Mouse (Mus musculus): ENCODE data around the gene Arhgap10. TPM values are rescaled to one million over a fixed set of nuclear protein-coding genes. Genes with fewer than 3 reads are reported as not detected.

Gene Arhgap10
- total and polyA plus RNA-seq, 3 experiments, result 2.7 to 5.9 (median 4.8) TPM

- dilution Hi-C loops (cut with MboI; ENCODE audit: extremely low pct_ligation_motif_present, extremely low pct_unique_long_range_greater_than_20kb, low sequenced_read_pairs), result no loop called here
These were observed 166.4 kb downstream of the Arhgap10 start for GRCm38 (mm10) chr8:77351177-77351860.

GRCm38 (mm10) chr8:77350121-77350777 is 167.5 kb downstream of the Arhgap10 start:
- Histone ChIP-seq H3K27me3 (replicated peaks) (no peaks in the 10 kb centered on the region), H3K36me3 (replicated peaks in 1 of 2; ENCODE audit: control insufficient read depth in 1 of 2, insufficient read depth in 1 of 2, low read length in 1 of 2) (peaks cover 0 to 4% of the 10 kb centered on the region in 2 experiments), H3K79me2 (replicated peaks; ENCODE audit: control insufficient read depth, extremely low read depth, insufficient read depth, poor library complexity, severe bottlenecking) (no peaks in the 10 kb centered on the region), H3K9me3 (replicated peaks; ENCODE audit: low read length) (no peaks in the 10 kb centered on the region), H3K4me1 (ENCODE audit: control insufficient read depth in 1 of 2, insufficient read depth in 2 of 2) (peaks cover 0 to 12% of the 10 kb centered on the region in 2 experiments; a peak in 1 of 4 replicates), H3K9ac (ENCODE audit: insufficient read depth, low read depth) (no peak overlapping the region), H3K4me3 (replicated peaks in 1 of 3; ENCODE audit: low read depth in 2 of 3, low read length in 2 of 3, poor library complexity in 1 of 3) (no peak overlapping the region), H3K4me2 (ENCODE audit: insufficient read depth, low read depth, poor library complexity, severe bottlenecking) (no peak overlapping the region), H3K27ac (ENCODE audit: insufficient read depth, low read depth) (no peak overlapping the region)
- TF ChIP-seq ZMIZ1 (IDR thresholded peaks at IDR 0.05; ENCODE audit: low read depth, low read length) (no peak), UBTF (IDR thresholded peaks at IDR 0.05; ENCODE audit: low read depth, low read length) (no peak), SIN3A (IDR thresholded peaks at IDR 0.05; ENCODE audit: low read length) (no peak), E2F4 (IDR thresholded peaks at IDR 0.05; ENCODE audit: insufficient replicate concordance, low read depth, low read length) (no peak), TCF12 (IDR thresholded peaks at IDR 0.05; ENCODE audit: low read depth, low read length) (no peak), EP300 (IDR thresholded peaks at IDR 0.05; ENCODE audit: low read length) (no peak), BHLHE40 (IDR thresholded peaks at IDR 0.05; ENCODE audit: low read depth, low read length) (no peak), HCFC1 (IDR thresholded peaks at IDR 0.05; ENCODE audit: low read depth, low read length) (no peak), USF1 (IDR thresholded peaks at IDR 0.05; ENCODE audit: low read depth, low read length) (no peak), JUND (conservative IDR thresholded peaks at IDR 0.05; ENCODE audit: low read depth, low read length) (no peak), POLR2A (IDR thresholded peaks at IDR 0.05; ENCODE audit: low read depth, low read length) (no peak), KAT2A (IDR thresholded peaks at IDR 0.05; ENCODE audit: insufficient replicate concordance, low read length) (no peak)
- dilution Hi-C loops (cut with MboI; ENCODE audit: extremely low pct_ligation_motif_present, extremely low pct_unique_long_range_greater_than_20kb, low sequenced_read_pairs), result no loop called here
- in situ Hi-C loops (cut with MboI; ENCODE audit: low pct_ligation_motif_present, low pct_unique_long_range_greater_than_20kb, low sequenced_read_pairs), result no loop called here
- no peak for DNase-seq (ENCODE audit: extremely low read depth)

More at GRCm38 (mm10) chr8:77351177-77351860, 166.4 kb downstream of the Arhgap10 start:
- Histone ChIP-seq H3K36me3 (replicated peaks in 1 of 2; ENCODE audit: control insufficient read depth in 1 of 2, insufficient read depth in 1 of 2, low read length in 1 of 2) (peaks cover 0 to 4% of the 10 kb centered on the region in 2 experiments), H3K79me2 (replicated peaks; ENCODE audit: control insufficient read depth, extremely low read depth, insufficient read depth, poor library complexity, severe bottlenecking) (no peaks in the 10 kb centered on the region), H3K9ac (ENCODE audit: insufficient read depth, low read depth) (no peak overlapping the region), H3K4me2 (ENCODE audit: insufficient read depth, low read depth, poor library complexity, severe bottlenecking) (no peak overlapping the region), H3K27ac (ENCODE audit: insufficient read depth, low read depth) (no peak overlapping the region), H3K4me3 (replicated peaks in 1 of 3; ENCODE audit: low read depth in 2 of 3, low read length in 2 of 3, poor library complexity in 1 of 3) (no peak overlapping the region), H3K27me3 (replicated peaks) (no peaks in the 10 kb centered on the region), H3K9me3 (replicated peaks; ENCODE audit: low read length) (no peaks in the 10 kb centered on the region), H3K4me1 (ENCODE audit: control insufficient read depth in 1 of 2, insufficient read depth in 2 of 2) (peaks cover 0 to 12% of the 10 kb centered on the region in 2 experiments; a peak in 1 of 4 replicates)
- TF ChIP-seq CHD1 (IDR thresholded peaks at IDR 0.05; ENCODE audit: low read depth, low read length) (no peak), IRF4 (IDR thresholded peaks at IDR 0.05; ENCODE audit: low read depth, low read length) (no peak)
- no peak for DNase-seq (ENCODE audit: extremely low read depth)
- in situ Hi-C loops (cut with MboI; ENCODE audit: low pct_ligation_motif_present, low pct_unique_long_range_greater_than_20kb, low sequenced_read_pairs), result no loop called here

All from CH12.LX (cell line).